Mouse (Mus musculus) stomach, embryonic 15.5 days (tissue): ENCODE measurements at regions not wholly inside any gene's neighbourhood (a gene's known extent, or its start where the extent isn't known, plus 50 kb on each side); places are given as distances from the start of the nearest gene placed in this dataset.

ENCODE experiments used
- ATAC-seq: fragments of 200-750 bp; cut with Nextera tagmentation; 2 replicates; pipeline ENCODE4 v1.8.0; 2017; ENCODE audit warnings: low read depth, moderate number of reproducible peaks, moderate TSS enrichment; ENCODE audit not compliant: insufficient read depth, low FRiP score
- H3K27ac ChIP-seq: fragments of 300-500 bp; sonication (generic); 2 replicates; pipeline ENCODE4 v1.5.1; 2015; ENCODE audit warnings: mild to moderate bottlenecking, inconsistent platforms
- H3K27me3 ChIP-seq: fragments of 300-500 bp; sonication (generic); replicated peaks from 2 replicates; pipeline ENCODE4 v1.6.1; 2015; ENCODE audit warnings: inconsistent platforms
- H3K36me3 ChIP-seq: fragments of 300-500 bp; sonication (generic); 2 replicates; pipeline ENCODE4 v1.6.1; 2015; ENCODE audit warnings: inconsistent platforms
- H3K4me1 ChIP-seq: fragments of 300-500 bp; sonication (generic); 2 replicates; pipeline ENCODE4 v1.6.1; 2015; ENCODE audit warnings: inconsistent platforms
- H3K4me2 ChIP-seq: fragments of 300-500 bp; sonication (generic); 2 replicates; pipeline ENCODE4 v1.6.1; 2015; ENCODE audit warnings: mild to moderate bottlenecking, inconsistent platforms
- H3K4me3 ChIP-seq: fragments of 300-500 bp; sonication (generic); replicated peaks from 2 replicates; pipeline ENCODE4 v1.5.1; 2015; ENCODE audit warnings: inconsistent platforms
- H3K9ac ChIP-seq: fragments of 300-500 bp; sonication (generic); 2 replicates; pipeline ENCODE4 v1.6.1; 2015; ENCODE audit warnings: inconsistent platforms
- H3K9me3 ChIP-seq: fragments of 300-500 bp; sonication (generic); 2 replicates; pipeline ENCODE4 v1.6.1; 2016; ENCODE audit warnings: inconsistent platforms
- WGBS: fragments of 180-500 bp; shearing (Covaris S2); methylation state at CpG from one replicate; pipeline ENCODE4 v1.1.7; 2015; 5-methylcytosine and 5-hydroxymethylcytosine counted together

DNA sequence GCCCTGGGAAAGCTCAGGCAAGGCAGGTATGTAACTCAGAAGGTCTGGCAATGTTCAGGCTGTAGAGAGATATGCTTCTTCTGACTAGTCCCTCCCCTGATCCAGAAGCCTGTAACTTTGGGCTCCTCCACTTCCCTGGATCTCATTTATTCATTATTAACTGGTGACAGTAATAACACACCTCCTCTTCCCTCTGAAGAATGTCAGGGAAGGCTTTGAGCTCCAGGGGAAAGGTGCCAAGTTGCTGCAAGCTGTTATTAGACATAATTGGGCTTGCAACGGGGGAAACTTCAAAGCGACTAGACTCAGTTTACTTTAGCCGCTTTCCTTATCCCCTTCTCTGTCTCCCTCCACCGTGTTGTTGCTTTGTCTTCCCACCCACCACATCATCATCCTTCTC lies 75.6 kb upstream of the Tmprss2 start:
- no peak for ATAC-seq
- Histone ChIP-seq H3K4me3 (no peak overlapping the region), H3K4me1 (no peaks in the 10 kb centered on the region), H3K9ac (no peak overlapping the region), H3K36me3 (no peaks in the 10 kb centered on the region), H3K27ac (no peak overlapping the region), H3K4me2 (no peak overlapping the region), H3K9me3 (no peaks in the 10 kb centered on the region), H3K27me3 (no peaks in the 10 kb centered on the region)
- WGBS, result 65% methylated on average over 4 of the region's 4 CpGs

DNA sequence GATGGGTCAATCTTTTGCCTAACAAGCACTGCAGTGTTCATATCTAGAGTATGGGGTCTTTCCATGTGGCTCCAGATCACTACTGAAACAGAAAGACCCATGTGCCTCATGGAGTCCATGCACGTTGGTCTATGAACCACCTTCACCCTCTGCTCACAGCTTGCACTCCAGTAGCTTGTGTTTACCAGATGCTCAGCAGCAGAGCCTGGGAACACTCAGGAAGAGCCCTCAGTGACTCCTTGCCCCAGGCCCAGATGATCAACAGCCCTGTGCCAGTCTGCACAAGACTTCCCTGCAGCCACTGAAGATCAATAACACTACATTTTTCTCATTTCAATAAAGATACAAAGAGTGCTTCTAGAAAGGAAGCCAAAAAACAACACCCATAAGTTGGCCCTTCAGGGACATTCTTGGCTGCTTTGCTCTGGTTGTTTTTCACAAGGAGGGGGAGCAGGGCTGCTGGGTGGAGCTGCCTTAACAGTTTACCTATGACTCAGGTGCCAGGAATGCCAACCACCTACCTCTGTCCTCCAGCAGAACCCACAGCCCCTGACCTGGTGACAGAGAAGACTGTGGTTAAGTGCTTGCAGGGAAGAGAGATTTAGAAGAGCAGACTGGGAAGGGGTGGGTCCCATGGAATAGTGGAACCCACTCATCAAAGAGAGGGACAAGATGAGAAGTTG lies 74.7 kb upstream of the Tmprss2 start:
- no peak overlapping the region for H3K4me3 ChIP-seq
- H3K27ac ChIP-seq, result no peak overlapping the region
- H3K4me2 ChIP-seq, result no peak overlapping the region
- H3K36me3 ChIP-seq, result no peaks in the 10 kb centered on the region
- ATAC-seq, result peak; percentile 82
- WGBS, result 67% methylated on average over 1 of the region's 1 CpGs
- H3K27me3 ChIP-seq, result no peaks in the 10 kb centered on the region
- H3K4me1 ChIP-seq, result no peaks in the 10 kb centered on the region
- no peaks in the 10 kb centered on the region for H3K9me3 ChIP-seq
- no peak overlapping the region for H3K9ac ChIP-seq

DNA sequence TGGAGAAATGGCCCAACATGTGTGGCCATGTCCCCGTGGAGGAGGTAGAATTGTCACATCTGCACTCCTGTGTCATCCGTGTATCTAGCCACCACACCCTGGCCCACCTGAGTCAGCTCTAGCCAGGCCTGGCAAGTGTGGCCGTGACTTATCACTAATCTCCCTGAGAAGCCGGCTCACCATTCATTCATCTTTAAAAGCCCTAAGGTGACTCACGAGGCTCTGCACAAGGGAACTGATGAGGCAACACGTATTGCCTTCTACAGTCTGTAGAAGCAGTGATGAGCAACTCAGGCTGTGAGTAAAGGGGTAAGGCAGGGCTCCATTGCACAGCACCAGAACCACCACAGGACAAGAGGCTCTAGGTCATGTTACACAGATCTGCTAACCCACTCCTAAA lies 70.2 kb upstream of the Tmprss2 start:
- Histone ChIP-seq H3K36me3 (no peaks in the 10 kb centered on the region), H3K4me1 (no peaks in the 10 kb centered on the region), H3K4me2 (no peak overlapping the region), H3K9me3 (no peaks in the 10 kb centered on the region), H3K27ac (peak overlapping the region; percentile 35; the same call in 1 of the 2 replicates), H3K27me3 (no peaks in the 10 kb centered on the region), H3K9ac (no peak overlapping the region), H3K4me3 (no peak overlapping the region)
- peak; percentile 61 for ATAC-seq
- WGBS, result 65% methylated on average over 6 of the region's 6 CpGs

DNA sequence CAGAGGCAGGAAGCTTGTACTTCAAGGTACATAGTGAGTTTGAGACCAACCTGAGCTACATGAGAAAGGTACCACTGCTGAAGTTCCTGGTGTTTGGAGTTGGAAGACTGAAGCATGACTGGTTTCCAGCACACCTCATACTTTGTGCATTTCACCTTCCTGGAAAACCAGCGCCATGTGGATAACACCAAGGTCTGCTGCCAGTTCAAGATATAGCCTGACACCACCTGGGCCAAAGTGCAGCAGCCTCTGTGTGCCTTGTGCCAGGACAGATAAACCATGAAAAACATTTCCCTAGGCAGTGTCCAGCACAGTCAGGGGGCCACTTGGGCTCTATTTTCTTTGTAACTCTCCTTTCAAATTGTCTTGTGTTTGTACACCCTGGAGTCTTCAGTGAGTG lies 68.8 kb upstream of the Tmprss2 start:
- Histone ChIP-seq H3K27ac (no peak overlapping the region), H3K4me2 (no peak overlapping the region), H3K9ac (no peak overlapping the region), H3K9me3 (no peaks in the 10 kb centered on the region), H3K4me1 (no peaks in the 10 kb centered on the region), H3K4me3 (no peak overlapping the region), H3K27me3 (no peaks in the 10 kb centered on the region), H3K36me3 (no peaks in the 10 kb centered on the region)
- ATAC-seq, result no peak
- WGBS, result 74% methylated on average over 1 of the region's 1 CpGs

DNA sequence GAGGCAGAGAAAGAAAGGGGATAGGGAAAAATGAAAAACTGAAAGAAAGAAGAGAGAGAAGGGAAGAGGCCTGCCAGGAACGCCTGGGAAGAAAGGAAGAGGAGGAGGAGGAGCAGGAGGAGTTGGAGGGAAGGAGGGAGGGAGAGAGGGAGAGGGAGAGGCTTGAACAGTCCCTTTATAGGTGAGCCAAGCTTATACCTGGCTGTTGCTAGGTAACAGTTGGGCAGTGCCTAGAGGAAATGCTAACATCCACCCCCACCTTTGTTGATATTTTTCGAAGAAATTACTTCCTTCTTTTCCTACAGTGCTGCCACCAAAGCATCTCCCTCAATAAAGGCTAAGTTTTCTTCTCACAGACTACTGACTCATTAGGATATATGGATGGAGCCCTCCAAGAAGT lies 68.3 kb upstream of the Tmprss2 start:
- no peak for ATAC-seq

DNA sequence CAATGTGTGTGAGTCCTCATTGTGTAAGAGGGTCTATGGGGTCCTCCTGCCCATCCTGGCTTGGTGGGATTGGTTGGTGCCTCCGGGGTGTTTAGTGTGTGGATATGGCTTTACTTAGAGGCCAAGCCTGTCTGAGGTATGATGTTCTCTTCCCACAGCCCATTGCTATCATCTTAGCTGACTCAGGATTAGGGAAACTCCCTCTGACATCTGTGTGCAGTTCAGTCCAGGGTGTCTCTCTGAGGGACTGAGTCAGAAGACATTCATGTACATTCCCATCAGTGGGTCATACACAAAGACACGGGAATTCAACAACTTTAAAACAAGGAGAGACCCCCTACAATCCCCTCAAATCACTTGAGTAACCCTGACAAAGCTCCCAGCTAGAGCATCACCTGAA lies 66.6 kb upstream of the Tmprss2 start:
- H3K4me1 ChIP-seq, result no peaks in the 10 kb centered on the region
- 70% methylated on average over 2 of the region's 2 CpGs for WGBS
- no peaks in the 10 kb centered on the region for H3K27me3 ChIP-seq
- H3K9ac ChIP-seq, result no peak overlapping the region
- H3K36me3 ChIP-seq, result no peaks in the 10 kb centered on the region
- no peak for ATAC-seq
- no peak overlapping the region for H3K4me3 ChIP-seq
- no peak overlapping the region for H3K27ac ChIP-seq
- no peaks in the 10 kb centered on the region for H3K9me3 ChIP-seq
- H3K4me2 ChIP-seq, result no peak overlapping the region

More for the DNA sequence above, 68.3 kb upstream of the Tmprss2 start:
- H3K9me3 ChIP-seq, result no peaks in the 10 kb centered on the region
- H3K9ac ChIP-seq, result no peak overlapping the region
- no peak overlapping the region for H3K4me3 ChIP-seq
- 43% methylated on average over 2 of the region's 2 CpGs for WGBS
- no peak overlapping the region for H3K27ac ChIP-seq
- H3K4me2 ChIP-seq, result no peak overlapping the region
- no peaks in the 10 kb centered on the region for H3K27me3 ChIP-seq
- no peaks in the 10 kb centered on the region for H3K4me1 ChIP-seq
- H3K36me3 ChIP-seq, result no peaks in the 10 kb centered on the region

DNA sequence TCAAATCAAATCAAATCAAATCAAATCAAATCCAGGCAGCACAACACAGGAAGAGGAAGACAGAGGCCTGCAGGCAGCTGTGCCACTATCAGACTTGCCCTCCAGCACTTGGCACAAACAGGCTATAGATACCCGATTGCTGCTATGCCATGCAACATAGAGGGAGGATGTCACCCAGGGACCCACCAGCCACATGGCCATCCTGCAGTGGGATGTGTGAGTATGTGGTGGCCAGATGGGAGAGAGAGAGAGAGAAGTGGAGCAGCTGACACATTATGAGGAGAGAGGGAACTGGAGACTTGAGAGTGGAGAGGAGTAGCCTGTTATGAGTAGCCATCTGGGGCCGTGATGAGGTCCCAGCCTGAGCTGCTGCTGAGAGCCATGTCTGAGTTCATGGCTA lies 62.6 kb upstream of the Tmprss2 start:
- Histone ChIP-seq H3K9ac (no peak overlapping the region), H3K27ac (no peak overlapping the region), H3K4me2 (no peak overlapping the region), H3K27me3 (no peaks in the 10 kb centered on the region), H3K4me1 (no peaks in the 10 kb centered on the region), H3K9me3 (no peaks in the 10 kb centered on the region), H3K36me3 (no peaks in the 10 kb centered on the region), H3K4me3 (no peak overlapping the region)
- ATAC-seq, result no peak
- 71% methylated on average over 2 of the region's 2 CpGs for WGBS

DNA sequence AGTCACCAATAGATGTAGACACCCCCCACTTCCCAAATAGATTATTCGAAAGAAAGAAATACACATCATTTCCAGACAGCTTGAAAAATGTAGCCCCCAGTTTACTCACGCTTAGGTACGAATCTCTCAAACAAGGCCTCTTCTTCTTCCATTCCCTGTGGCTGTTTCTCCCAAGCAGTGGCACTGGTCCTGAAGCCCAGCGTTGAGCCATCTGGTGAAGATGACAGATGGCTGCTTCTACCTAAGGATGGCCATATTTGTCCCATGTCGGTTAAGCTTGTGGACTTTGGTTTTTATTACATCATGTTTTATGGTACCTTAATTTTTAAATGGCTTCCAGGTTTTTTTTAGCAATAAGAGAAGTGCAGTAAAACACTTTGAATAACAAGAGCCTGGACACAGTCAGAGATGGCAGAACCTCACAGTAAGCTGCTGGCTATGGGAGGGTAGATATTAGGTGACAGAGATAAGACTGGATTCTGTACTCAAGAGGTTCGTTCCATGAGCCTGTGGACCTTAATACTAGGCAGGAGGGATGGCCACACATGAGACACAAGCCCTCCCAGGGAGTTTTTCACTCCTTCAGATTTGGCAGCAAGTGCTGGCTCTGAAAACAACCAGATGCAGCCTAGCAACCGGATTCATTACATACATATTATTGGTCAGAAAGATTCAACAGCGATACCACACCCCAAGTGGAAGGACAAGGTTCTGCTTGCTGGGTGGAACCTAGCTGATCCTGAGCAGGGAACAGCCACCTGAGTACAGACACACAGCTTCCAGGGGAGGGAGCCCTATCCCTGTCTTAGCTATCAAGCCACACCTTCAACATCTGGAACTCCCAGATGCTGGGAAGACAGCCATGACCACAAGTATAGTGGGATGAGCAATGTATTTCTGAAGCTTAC lies 59.4 kb upstream of the Tmprss2 start:
- 0 out of 2 replicates have a peak overlapping the region, but pooled peaks have one; percentile 11 for H3K27ac ChIP-seq
- ATAC-seq, result peak; percentile 61
- peaks cover 3% of the 10 kb centered on the region; the same call in 1 of the 2 replicates for H3K4me1 ChIP-seq
- no peaks in the 10 kb centered on the region for H3K27me3 ChIP-seq
- H3K9ac ChIP-seq, result no peak overlapping the region
- H3K9me3 ChIP-seq, result no peaks in the 10 kb centered on the region
- no peak overlapping the region for H3K4me2 ChIP-seq
- no peaks in the 10 kb centered on the region for H3K36me3 ChIP-seq
- H3K4me3 ChIP-seq, result no peak overlapping the region
- 60% methylated on average over 8 of the region's 8 CpGs for WGBS

DNA sequence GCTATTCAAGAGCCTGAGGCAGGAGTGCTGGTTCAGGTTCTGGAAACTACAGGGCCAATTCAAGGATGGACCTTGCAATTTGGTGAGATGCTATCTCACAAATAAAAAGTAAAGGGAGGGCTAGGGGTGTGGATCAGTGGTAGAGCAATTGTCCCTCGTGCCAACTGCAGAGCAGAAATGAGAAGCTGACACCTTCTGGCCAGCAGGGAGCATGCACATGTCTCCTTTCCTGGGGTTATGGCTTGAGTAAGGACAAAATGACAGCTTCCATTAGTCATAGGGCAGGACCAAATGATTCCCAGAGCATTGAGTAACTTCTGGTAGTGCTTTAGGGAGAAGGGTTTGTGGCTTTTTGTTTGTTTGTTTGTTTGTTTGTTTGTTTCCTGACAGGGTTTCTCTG lies 56.5 kb upstream of the Tmprss2 start:
- no peak overlapping the region for H3K4me2 ChIP-seq
- H3K9ac ChIP-seq, result no peak overlapping the region
- H3K36me3 ChIP-seq, result no peaks in the 10 kb centered on the region
- H3K27me3 ChIP-seq, result no peaks in the 10 kb centered on the region
- H3K27ac ChIP-seq, result no peak overlapping the region
- WGBS, result 25% methylated on average over 1 of the region's 1 CpGs
- H3K9me3 ChIP-seq, result no peaks in the 10 kb centered on the region
- no peak for ATAC-seq
- peaks cover 3% of the 10 kb centered on the region; the same call in 1 of the 2 replicates for H3K4me1 ChIP-seq
- no peak overlapping the region for H3K4me3 ChIP-seq

DNA sequence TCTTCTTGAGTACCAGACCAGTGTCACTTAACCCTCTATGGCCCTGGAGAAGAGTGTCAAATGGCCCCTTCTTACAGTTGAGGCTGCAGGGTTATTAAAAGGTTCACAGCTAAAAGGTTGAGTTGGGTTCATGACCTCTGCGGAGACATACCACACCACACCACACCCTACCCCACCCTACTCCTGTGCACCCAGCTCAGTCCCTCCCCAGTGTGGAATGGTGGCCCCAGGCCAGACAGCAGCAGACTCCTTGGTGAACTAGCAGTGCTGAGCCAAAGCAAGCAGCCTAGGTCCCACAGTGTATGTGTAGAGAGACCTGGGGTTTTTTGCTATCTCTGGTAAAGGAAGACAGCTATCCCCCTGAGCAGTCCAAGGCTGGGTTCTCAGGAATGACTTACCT lies 54.5 kb upstream of the Tmprss2 start:
- Histone ChIP-seq H3K27ac (no peak overlapping the region), H3K9me3 (no peaks in the 10 kb centered on the region), H3K4me1 (peaks cover 3% of the 10 kb centered on the region; the same call in 1 of the 2 replicates), H3K9ac (no peak overlapping the region), H3K27me3 (no peaks in the 10 kb centered on the region), H3K4me3 (no peak overlapping the region), H3K4me2 (no peak overlapping the region), H3K36me3 (no peaks in the 10 kb centered on the region)
- peak; percentile 62; the same call in 1 of the 2 replicates for ATAC-seq
- 59% methylated on average over 1 of the region's 1 CpGs for WGBS
